Mouse (Mus musculus): ENCODE results near the gene Prrx1. TPM values are rescaled to one million over a fixed set of nuclear protein-coding genes. Genes with fewer than 3 reads are reported as not detected.

Prrx1 gene
- polyA plus RNA-seq, 1 experiment, result 0.76 TPM

DNA sequence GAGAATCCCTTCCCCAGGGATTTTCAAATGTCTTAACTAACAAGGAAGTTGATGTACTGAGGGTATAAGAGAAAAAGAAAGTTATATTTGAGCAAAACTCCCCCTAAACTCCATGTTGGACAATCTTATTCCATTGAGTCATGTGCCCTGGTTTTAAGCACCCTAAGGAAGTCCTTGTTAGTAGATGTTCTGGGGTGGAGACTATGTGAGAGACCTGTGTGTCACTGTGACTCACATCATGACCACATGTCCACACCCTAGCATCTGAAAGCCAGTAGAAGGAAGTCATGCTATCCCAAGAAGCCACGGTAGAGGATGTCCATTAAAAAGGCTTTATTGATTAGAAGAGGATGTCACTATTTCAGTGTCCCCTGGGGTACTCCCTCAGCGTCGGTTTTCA is 40.4 kb downstream of the Prrx1 start:
- WGBS, result 77% methylated on average over 3 of the region's 3 CpGs
- no peak overlapping the region for H3K27ac ChIP-seq (ENCODE audit: insufficient read depth, low read depth, low read length)
- H3K4me3 ChIP-seq (ENCODE audit: low read depth, low read length), result no peak overlapping the region
- H3K4me1 ChIP-seq (ENCODE audit: control insufficient read depth, insufficient read depth, insufficient read length, low read length), result no peaks in the 10 kb centered on the region
- TF ChIP-seq CTCF (IDR thresholded peaks at IDR 0.05; ENCODE audit: extremely low read depth, insufficient read length, insufficient replicate concordance, low read depth, low read length) (no peak), POLR2A (IDR thresholded peaks at IDR 0.05; ENCODE audit: low read depth, low read length) (no peak)
- no peaks in the 10 kb centered on the region for H3K36me3 ChIP-seq (ENCODE audit: control insufficient read depth, insufficient read depth, low read length)
- no peaks in the 10 kb centered on the region for H3K27me3 ChIP-seq (ENCODE audit: control insufficient read depth, insufficient read depth, low read length)

- no peak for TF ChIP-seq POLR2A (IDR thresholded peaks at IDR 0.05; ENCODE audit: low read depth, low read length)
- no peak for TF ChIP-seq CTCF (IDR thresholded peaks at IDR 0.05; ENCODE audit: extremely low read depth, insufficient read length, insufficient replicate concordance, low read depth, low read length)
- Histone ChIP-seq H3K4me1 (ENCODE audit: control insufficient read depth, insufficient read depth, insufficient read length, low read length) (no peaks in the 10 kb centered on the region), H3K4me3 (ENCODE audit: low read depth, low read length) (no peak overlapping the region), H3K36me3 (ENCODE audit: control insufficient read depth, insufficient read depth, low read length) (no peaks in the 10 kb centered on the region), H3K27me3 (ENCODE audit: control insufficient read depth, insufficient read depth, low read length) (no peaks in the 10 kb centered on the region; the same call in 1 of the 2 replicates), H3K27ac (ENCODE audit: insufficient read depth, low read depth, low read length) (no peak overlapping the region)
- WGBS, result 86% methylated on average over 8 of the region's 8 CpGs
Measured at GRCm38 (mm10) chr1:163266853-163267538, 46.5 kb downstream of the Prrx1 start.

DNA sequence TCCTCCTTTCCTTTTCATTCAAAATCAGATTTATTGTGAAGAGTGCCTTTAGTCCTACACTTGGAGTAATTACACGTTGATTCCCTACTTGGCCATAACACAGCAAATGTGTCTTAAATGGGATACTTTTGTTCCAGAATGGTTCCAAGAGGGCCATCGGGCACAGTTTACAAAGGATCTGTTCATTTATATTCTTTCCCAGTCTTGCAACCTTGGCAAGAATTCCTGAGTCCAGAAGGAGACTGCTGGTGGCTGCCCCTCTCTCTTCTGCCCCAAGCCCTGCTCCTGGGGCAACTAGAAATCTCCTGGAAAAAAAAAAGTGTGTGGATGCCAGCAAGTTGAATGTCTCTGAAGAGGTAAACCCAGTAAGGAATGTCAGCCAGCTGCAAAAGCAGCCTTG is 56.2 kb downstream of the Prrx1 start:
- TF ChIP-seq CTCF (IDR thresholded peaks at IDR 0.05; ENCODE audit: extremely low read depth, insufficient read length, insufficient replicate concordance, low read depth, low read length) (no peak), POLR2A (IDR thresholded peaks at IDR 0.05; ENCODE audit: low read depth, low read length) (no peak)
- no peaks in the 10 kb centered on the region for H3K36me3 ChIP-seq (ENCODE audit: control insufficient read depth, insufficient read depth, low read length)
- no peaks in the 10 kb centered on the region for H3K4me1 ChIP-seq (ENCODE audit: control insufficient read depth, insufficient read depth, insufficient read length, low read length)
- no peak overlapping the region for H3K4me3 ChIP-seq (ENCODE audit: low read depth, low read length)
- no peaks in the 10 kb centered on the region; the same call in 1 of the 2 replicates for H3K27me3 ChIP-seq (ENCODE audit: control insufficient read depth, insufficient read depth, low read length)
- WGBS, result 85% methylated on average over 2 of the region's 2 CpGs
- H3K27ac ChIP-seq (ENCODE audit: insufficient read depth, low read depth, low read length), result no peak overlapping the region

- Histone ChIP-seq H3K36me3 (ENCODE audit: control insufficient read depth, insufficient read depth, low read length) (no peaks in the 10 kb centered on the region), H3K27ac (ENCODE audit: insufficient read depth, low read depth, low read length) (no peak overlapping the region), H3K27me3 (ENCODE audit: control insufficient read depth, insufficient read depth, low read length) (no peaks in the 10 kb centered on the region; the same call in 1 of the 2 replicates), H3K4me1 (ENCODE audit: control insufficient read depth, insufficient read depth, insufficient read length, low read length) (no peaks in the 10 kb centered on the region), H3K4me3 (ENCODE audit: low read depth, low read length) (no peak overlapping the region)
- no peak for TF ChIP-seq POLR2A (IDR thresholded peaks at IDR 0.05; ENCODE audit: low read depth, low read length)
- TF ChIP-seq CTCF (IDR thresholded peaks at IDR 0.05; ENCODE audit: extremely low read depth, insufficient read length, insufficient replicate concordance, low read depth, low read length), result no peak
- 95% methylated on average over 2 of the region's 2 CpGs for WGBS
Measured at GRCm38 (mm10) chr1:163255884-163256283, 57.6 kb downstream of the Prrx1 start.

DNA sequence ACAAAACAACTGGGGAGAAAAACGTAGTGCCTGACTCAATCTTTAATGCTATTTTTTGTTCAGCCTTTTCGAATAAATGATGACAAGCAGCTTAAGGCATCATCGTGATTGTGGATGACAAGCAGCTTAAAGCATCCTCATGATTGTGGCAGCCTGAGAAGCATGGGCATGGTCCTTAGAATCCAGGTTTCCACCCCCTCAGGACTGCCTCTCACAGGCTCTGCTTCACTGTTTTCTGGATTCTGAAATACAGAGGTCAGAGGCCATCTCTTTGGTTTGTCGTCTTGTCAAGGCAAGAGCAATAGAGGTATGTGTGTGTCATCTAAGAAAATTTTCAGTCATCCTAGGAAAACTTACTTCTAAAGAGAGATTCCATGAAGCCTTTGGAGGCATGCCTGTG is 60.7 kb downstream of the Prrx1 start:
- no peaks in the 10 kb centered on the region for H3K4me1 ChIP-seq (ENCODE audit: control insufficient read depth, insufficient read depth, insufficient read length, low read length)
- TF ChIP-seq POLR2A (IDR thresholded peaks at IDR 0.05; ENCODE audit: low read depth, low read length), result no peak
- TF ChIP-seq CTCF (IDR thresholded peaks at IDR 0.05; ENCODE audit: extremely low read depth, insufficient read length, insufficient replicate concordance, low read depth, low read length), result no peak
- H3K27ac ChIP-seq (ENCODE audit: insufficient read depth, low read depth, low read length), result no peak overlapping the region
- H3K4me3 ChIP-seq (ENCODE audit: low read depth, low read length), result no peak overlapping the region
- WGBS, result 72% methylated on average over 4 of the region's 4 CpGs
- H3K27me3 ChIP-seq (ENCODE audit: control insufficient read depth, insufficient read depth, low read length), result no peaks in the 10 kb centered on the region; the same call in 1 of the 2 replicates
- H3K36me3 ChIP-seq (ENCODE audit: control insufficient read depth, insufficient read depth, low read length), result no peaks in the 10 kb centered on the region

- H3K36me3 ChIP-seq (ENCODE audit: control insufficient read depth, insufficient read depth, low read length), result no peaks in the 10 kb centered on the region
- TF ChIP-seq CTCF (IDR thresholded peaks at IDR 0.05; ENCODE audit: extremely low read depth, insufficient read length, insufficient replicate concordance, low read depth, low read length) (no peak), POLR2A (IDR thresholded peaks at IDR 0.05; ENCODE audit: low read depth, low read length) (no peak)
- no peaks in the 10 kb centered on the region for H3K27me3 ChIP-seq (ENCODE audit: control insufficient read depth, insufficient read depth, low read length)
- H3K27ac ChIP-seq (ENCODE audit: insufficient read depth, low read depth, low read length), result no peak overlapping the region
- no peaks in the 10 kb centered on the region for H3K4me1 ChIP-seq (ENCODE audit: control insufficient read depth, insufficient read depth, insufficient read length, low read length)
- H3K4me3 ChIP-seq (ENCODE audit: low read depth, low read length), result no peak overlapping the region
- WGBS, result 71% methylated on average over 5 of the region's 5 CpGs
Measured at GRCm38 (mm10) chr1:163252331-163252730, 61.2 kb downstream of the Prrx1 start.

DNA sequence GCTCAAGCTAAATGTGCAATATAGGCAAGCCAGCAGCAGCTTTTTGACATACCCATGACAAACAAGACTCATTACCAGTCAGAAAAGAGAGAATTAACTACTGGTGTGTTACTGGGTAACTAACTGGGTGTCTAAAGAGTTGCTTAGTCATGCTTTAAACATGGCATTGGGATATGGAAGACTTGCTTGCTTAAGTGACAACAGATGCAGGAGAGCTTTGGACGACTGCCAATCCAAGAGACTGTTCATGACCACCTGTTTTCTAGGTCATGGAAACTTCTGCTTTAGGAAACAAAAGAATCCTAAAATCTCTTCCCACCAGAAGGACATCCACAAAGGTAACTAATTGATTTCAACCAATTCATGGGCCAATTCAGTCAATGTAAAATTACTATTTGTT is 61.7 kb downstream of the Prrx1 start:
- Histone ChIP-seq H3K27ac (ENCODE audit: insufficient read depth, low read depth, low read length) (no peak overlapping the region), H3K4me1 (ENCODE audit: control insufficient read depth, insufficient read depth, insufficient read length, low read length) (no peaks in the 10 kb centered on the region), H3K4me3 (ENCODE audit: low read depth, low read length) (no peak overlapping the region), H3K27me3 (ENCODE audit: control insufficient read depth, insufficient read depth, low read length) (no peaks in the 10 kb centered on the region), H3K36me3 (ENCODE audit: control insufficient read depth, insufficient read depth, low read length) (no peaks in the 10 kb centered on the region)
- no peak for TF ChIP-seq POLR2A (IDR thresholded peaks at IDR 0.05; ENCODE audit: low read depth, low read length)
- TF ChIP-seq CTCF (IDR thresholded peaks at IDR 0.05; ENCODE audit: extremely low read depth, insufficient read length, insufficient replicate concordance, low read depth, low read length), result no peak
- WGBS, result 73% methylated on average over 1 of the region's 1 CpGs

All from small intestine, adult 2 months (tissue).